Mouse (Mus musculus) frontal cortex, postnatal 10 days (tissue): ENCODE results near the gene 4930432K21Rik.

Experiments used
- DNase-seq, 2 experiments: peaks; one replicate each; pipeline ENCODE4 v3.0.0; 2022; ENCODE audit warnings: low spot score in 2 of 2, mixed read lengths in 1 of 2

The 4930432K21Rik gene

DNA sequence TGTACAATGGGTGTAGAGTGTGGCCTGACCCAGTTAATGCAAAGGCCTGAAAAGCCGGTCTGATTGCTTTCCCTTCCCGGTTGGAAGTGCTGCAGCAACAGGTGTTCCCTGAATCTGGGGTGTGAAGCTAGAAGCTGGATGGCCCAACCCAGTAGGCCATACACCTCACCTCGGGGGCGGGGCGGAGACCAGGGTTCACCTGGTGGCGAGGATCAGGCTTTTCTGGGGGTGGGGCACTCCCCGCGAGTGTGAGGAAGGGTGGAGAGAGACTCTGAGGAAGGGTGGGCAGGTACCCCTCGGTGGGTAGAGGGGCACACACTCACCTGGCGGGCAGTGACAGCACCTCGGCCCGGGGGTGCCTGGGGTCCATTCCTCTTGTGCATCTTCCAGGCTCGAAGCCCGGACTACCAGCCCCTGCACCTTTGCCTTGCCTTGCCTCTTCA, 480 bp upstream of the 4930432K21Rik start:
- no peak for DNase-seq

DNA sequence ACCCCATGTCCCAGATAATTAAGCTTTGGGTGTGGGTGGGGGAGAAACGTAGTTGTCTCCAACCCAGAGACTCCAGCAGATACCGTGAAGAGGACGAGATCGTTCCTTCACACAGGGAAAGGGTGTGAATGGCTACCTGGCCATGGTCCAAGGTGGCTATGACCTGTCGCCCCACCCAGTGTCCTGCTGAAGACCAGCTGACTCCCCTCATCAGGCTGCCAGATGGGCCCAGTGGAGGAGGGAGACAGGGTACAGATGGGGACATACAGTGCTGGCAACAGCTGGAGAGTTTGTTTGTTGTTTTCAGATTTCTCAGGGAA, 666 bp downstream of the 4930432K21Rik start:
- DNase-seq, result no peak

GRCm38 (mm10) chr8:84149181-84149580, 1.4 kb downstream of the 4930432K21Rik start:
- no peak for DNase-seq

- no peak for DNase-seq
Measured at GRCm38 (mm10) chr8:84157620-84158019, 9.8 kb downstream of the 4930432K21Rik start.

DNA sequence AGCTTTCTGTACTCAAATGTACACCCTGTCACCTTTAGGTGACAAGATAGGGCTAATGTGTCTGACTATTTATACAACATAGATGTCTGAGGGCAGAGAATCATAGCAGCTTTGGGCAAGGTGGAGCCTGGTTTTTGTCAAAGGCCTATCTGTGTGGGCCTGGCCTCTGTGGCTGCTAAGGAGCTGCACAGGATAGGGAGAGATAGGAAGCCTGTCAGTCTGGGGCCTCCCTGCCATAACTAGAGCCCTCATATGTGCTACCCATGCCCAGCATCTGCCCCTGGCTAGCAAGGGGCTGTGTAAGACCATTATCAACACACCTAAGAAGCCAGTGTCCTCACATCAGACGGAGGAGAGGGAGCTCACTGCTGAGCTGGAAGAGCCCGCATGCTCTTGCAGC, 19.9 kb downstream of the 4930432K21Rik start:
- DNase-seq, result no peak

DNA sequence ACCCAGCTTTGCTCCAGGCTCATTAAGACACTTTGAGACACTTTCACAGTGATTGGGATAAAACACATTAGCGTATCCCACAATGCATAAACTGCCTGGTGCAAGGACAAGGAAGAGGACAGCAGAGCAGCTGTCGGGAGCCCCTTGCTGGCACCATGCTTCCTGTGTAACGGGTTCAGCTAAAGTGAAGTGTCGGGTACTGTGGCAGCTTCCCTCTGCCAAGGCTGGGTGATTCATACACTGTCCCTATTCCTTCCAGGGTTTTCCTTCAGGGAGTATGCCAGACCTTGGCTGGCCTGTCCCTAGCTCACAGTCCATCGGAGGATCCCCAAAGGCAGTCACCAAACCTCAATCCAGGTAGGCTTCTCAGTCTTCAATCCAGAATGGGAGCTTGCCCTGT, 22.3 kb downstream of the 4930432K21Rik start:
- DNase-seq, result no peak

DNA sequence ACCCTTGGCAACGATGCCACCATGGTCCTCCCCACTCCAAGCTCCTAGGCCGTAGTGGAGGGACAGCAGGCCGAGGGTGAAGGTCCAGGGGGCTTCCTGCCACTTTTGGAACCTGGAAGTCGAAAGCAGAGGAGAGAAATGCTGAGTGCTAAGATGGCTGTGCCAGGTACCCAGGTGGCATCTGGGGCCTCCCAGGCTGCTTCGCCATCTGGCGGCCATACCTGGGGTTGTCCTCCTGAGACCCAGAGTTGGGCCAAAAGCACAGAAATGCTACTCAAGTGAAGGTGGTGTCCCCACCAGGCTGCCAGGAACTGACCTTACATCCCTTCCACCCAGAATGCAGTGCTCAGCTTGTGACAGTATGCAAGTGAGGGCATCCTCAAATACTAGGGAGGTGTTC, 26.0 kb downstream of the 4930432K21Rik start:
- no peak for DNase-seq

DNA sequence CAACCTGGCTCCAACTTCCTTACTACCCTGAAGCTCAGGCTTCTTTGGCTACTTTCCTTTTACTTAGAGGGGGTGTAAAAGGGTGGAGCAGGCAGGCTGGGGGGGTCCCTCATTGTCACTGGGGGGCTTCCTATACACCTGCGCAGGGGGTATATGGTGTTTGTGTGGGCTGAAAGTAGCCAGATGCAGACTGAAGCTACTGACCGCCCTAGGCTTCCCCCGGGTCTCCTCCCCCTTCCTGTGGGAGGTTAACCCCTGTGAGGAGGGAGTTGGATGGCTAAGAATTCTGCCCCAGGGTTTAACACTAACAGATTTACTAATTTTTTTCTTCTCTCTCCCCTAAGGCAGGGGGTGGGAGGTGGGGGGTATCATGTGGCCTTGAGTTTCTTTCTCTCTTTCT, 28.7 kb downstream of the 4930432K21Rik start:
- DNase-seq, result no peak

GRCm38 (mm10) chr8:84177405-84177804, 29.6 kb downstream of the 4930432K21Rik start:
- DNase-seq, result no peak

DNA sequence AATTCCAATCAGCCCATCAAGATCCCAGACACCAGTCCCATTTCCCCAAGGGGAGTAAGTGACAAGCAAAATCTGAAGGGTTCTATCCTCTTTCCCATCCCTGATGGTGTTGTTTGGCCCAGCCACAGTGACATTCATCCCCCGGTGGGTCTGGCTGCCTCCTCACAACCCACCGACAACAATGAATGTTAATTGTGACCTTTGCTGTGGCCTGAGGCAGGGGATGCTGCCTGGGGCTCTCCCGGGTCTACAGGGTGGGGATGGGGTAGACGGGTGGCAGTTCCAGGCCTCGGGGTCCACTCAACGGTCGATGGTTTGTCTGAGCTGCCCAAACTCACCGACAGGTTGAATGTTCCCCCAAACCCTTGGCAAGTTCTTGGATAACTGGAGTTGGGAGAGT, 30.8 kb downstream of the 4930432K21Rik start:
- no peak for DNase-seq

GRCm38 (mm10) chr8:84179946-84180345, 32.1 kb downstream of the 4930432K21Rik start:
- DNase-seq, result no peak

- no peak for DNase-seq
Measured at GRCm38 (mm10) chr8:84180530-84181190, 32.8 kb downstream of the 4930432K21Rik start.

GRCm38 (mm10) chr8:84182833-84183232, 35.0 kb downstream of the 4930432K21Rik start:
- no peak for DNase-seq

DNA sequence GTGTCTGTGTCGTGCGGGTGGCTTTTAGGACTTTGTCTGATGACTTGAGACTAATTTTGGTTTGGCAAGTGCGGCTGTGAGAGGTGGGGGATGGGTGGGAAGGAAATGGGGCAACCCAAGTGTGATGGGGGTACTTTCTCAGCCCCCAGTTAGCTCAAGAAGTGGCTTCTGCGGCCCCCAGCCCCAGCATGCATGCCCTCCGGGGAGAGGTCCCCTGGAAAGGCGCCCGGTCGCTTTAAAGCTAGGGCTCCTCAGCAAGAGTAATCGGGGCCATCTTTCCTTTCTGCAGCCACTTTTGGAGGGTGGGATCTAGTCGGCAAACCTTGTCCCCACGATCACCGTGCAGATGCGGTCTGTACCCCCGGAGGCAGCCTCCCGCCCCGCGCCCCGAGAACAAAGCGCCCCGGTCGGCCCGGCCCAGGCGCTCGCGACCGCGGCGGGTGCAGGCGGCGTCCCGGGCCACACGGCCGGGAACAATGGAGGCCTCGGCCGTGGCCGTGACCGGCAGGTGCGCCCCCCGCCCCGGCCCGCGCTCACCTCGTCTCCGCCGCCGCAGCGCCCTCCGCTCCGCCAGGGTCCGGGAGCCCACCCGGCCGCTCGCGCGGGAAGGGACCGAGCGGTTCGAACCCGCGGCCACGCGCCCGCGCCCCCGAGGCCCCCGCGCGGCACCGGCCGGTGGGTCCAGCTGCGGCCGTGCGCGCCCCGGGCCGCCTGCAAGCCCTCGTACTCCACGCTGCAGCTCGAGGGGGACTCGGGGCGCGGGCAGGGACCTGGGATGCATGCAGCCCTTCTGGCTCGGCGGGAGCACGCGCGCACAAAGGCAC, 35.6 kb downstream of the 4930432K21Rik start:
- DNase-seq, result peak in 1 of 2 experiments; percentile 39

DNA sequence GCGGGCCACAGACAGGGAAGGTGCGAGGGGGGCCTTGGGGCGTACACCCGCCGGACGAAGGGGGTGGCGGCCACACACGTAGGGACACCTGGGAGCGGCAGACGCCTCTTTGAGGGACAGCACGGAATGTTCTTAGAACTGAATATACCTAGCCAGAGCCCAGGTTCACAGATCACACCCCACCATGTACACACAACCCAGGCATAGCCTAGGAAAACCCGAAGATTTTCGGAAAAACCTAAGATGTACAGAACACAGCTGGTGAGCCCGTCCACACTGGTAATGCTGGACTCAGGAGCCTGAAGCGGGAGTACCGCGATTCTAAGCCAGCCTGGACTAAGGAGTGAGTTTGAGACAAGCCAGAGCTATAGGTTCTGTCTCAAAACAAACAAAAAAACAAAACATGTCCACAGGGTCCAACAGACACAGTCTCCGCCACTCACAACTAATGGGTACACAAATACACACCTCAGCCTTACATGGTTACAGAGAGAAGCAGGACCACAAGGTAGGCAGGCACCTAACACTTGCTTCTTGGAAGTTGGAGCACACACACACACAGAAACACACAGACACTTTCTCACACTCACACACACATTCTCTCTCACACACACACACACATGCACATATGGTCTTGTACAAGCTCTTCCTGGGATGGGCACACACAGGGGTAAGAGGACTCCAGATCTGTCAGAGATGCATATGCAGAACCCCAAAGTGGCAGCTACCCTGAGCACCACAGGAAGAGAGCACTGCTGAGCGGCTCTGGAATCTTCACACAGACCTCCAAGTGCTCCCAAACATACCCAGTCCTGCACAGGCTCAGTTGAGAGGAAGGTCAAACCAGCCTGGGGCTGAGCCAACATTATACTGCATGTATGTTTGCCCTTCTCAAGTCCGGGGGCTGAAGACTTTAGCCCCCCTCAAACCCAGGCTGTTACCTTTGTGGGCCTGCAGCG, 36.5 kb downstream of the 4930432K21Rik start:
- DNase-seq, result no peak

DNA sequence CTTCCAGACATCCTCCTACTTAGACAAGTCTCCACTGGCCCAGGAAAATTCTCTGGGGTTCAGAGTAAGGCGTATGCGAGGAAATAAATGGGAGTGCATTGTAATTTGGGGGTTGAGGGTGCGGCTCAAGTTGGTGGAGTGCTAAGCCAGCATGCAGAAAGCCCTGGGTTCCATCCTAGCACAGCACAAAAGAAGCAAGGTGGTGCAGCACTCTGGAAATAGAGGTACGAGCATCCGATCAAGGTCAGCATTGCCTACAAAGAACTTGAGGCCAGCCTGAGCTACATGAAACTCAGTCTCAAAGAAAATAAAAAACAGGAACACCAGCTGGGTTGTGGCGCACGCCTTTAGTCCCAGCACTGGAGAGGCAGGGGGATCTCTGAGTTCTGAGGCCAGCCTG, 37.3 kb downstream of the 4930432K21Rik start, which contains the start of gene Nanos3:
Gene Nanos3, minus strand, starts transcription at position 101 of the 400 bp plus-strand sequence.
- no peak for DNase-seq

DNA sequence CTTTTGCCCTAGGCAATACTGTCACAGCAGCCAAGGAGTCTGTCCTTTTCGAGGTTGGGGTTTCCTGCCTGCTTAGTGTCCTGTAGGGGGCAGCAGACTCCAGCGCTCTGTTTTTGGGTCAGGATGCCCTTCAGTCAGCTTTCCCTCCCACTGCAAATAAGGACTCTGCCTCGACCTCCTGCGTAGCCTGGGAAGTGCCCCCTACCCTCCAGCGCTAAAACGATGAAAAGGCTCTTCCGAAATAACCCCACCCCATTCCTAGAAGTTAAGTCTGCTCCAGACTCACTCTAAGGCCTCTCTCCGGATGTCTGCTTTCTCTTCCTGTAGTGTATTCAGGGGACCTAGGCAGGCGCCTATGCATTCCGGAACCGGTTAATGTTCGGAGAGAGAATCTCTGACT, 38.7 kb downstream of the 4930432K21Rik start:
- peak in 1 of 2 experiments; percentile 64 for DNase-seq

DNA sequence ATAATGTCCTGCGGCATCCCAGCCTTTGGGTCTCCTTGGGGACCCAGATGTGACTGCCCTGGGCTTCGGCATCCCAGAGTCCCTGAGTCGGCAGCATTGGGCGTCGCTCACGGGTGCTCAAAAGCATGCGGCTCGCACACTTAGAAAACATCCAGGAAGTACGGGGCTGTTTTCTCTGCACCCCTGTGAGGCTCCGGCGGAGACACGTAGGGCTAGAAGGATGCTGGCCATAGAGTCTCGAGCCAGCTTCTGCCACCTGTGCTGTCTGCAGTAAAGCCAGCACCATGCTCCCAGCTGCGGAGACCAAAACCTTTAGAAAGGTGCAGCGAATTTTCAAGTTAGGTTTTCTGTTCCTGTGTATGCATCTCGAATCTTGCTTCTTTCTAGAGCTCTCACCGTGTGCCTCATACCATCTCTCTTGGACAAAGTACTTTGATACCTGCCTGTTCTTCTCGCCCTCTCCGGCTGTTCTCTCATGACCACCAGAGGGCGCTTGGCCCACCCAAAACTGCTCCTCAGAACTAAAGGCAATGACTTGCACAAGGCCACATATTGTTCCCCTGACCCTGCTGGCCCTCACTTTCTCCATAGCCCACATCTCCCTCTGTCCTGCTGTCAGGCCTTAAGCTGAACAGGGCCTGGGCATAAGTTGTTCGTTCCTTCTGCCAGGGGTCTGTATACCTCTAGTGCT, 39.4 kb downstream of the 4930432K21Rik start:
- no peak for DNase-seq

DNA sequence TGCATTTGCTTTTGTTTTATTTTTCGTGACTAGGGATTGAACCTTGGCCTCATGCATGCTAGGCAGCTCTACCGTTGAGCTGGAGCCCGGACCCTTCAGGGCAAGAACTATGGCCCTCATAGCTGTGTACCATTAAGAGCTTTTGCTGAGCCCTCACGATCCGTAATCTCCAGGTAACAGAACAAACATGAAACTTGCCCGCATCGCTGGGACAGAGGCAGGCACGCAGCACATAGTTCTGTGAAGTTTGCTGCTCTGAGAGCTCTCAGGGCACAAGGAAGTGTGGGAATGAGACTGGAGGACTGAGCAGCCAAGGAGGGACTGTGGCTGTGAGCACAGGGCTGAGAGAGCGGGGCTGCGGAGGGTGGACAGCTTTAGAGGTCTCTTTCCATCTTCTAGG, 40.8 kb downstream of the 4930432K21Rik start:
- DNase-seq, result no peak

DNA sequence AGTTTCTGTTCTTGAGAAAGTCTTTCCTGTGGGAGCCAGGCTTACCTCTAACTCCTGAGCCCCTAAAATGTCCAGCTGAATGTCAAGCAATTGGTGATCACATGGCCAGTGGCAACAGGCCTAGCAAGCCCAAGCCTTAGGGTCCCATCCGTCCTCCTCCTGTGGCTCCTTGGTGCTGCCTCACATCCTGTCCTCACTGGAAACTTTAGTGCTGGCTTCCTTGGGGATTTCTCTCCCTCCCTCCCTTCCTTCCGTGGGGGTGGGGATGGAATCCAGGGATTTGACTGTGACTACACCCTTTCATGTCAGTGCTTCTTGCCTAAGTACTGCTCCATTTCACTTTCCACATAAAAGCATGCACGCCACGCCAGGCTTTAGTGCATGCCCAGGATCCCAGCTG, 41.8 kb downstream of the 4930432K21Rik start:
- no peak for DNase-seq

GRCm38 (mm10) chr8:84190191-84190867, 42.5 kb downstream of the 4930432K21Rik start:
- no peak for DNase-seq
